Mouse (Mus musculus) ovary, postnatal 10 days (tissue): Measurements from ENCODE around the gene Gm44790.

Experiments
- DNase-seq: peaks from one replicate; pipeline ENCODE4 v3.0.0; 2022; ENCODE audit warnings: low spot score

Gm44790 gene

GRCm38 (mm10) chr6:86404100-86404861 is 22.2 kb upstream of the Gm44790 start, which contains the start of gene Tia1:
TSS of gene Tia1 (plus strand) at chr6:86404219.
- DNase-seq: peak; percentile 88

- DNase-seq: no peak
These were observed 21.5 kb upstream of the Gm44790 start for GRCm38 (mm10) chr6:86404996-86405395.

- DNase-seq: no peak
These were observed 20.2 kb upstream of the Gm44790 start for GRCm38 (mm10) chr6:86406306-86406705.

- no peak for DNase-seq
These were observed 7.7 kb upstream of the Gm44790 start for GRCm38 (mm10) chr6:86418711-86419110.

GRCm38 (mm10) chr6:86419239-86419638 is 7.2 kb upstream of the Gm44790 start:
- DNase-seq: no peak

- DNase-seq: no peak
These were observed 6.0 kb upstream of the Gm44790 start for GRCm38 (mm10) chr6:86420491-86420890.

- no peak for DNase-seq
These were observed 5.1 kb downstream of the Gm44790 start for GRCm38 (mm10) chr6:86431531-86431930.

GRCm38 (mm10) chr6:86433696-86434095 is 7.2 kb downstream of the Gm44790 start:
- DNase-seq: no peak

- peak; percentile 25 for DNase-seq
These were observed 11.3 kb downstream of the Gm44790 start for GRCm38 (mm10) chr6:86437711-86438110.

- DNase-seq: peak; percentile 86
These were observed 12.0 kb downstream of the Gm44790 start, which contains the start of gene C87436 for GRCm38 (mm10) chr6:86438272-86439118. TSS of gene C87436 (plus strand) at chr6:86438374.

GRCm38 (mm10) chr6:86439119-86439496 is 12.7 kb downstream of the Gm44790 start:
- DNase-seq: no peak

GRCm38 (mm10) chr6:86439531-86439930 is 13.1 kb downstream of the Gm44790 start:
- no peak for DNase-seq

GRCm38 (mm10) chr6:86441571-86441970 is 15.1 kb downstream of the Gm44790 start:
- DNase-seq: no peak

- no peak for DNase-seq
These were observed 19.1 kb downstream of the Gm44790 start for GRCm38 (mm10) chr6:86445551-86445950.

- DNase-seq: no peak
These were observed 20.6 kb downstream of the Gm44790 start for GRCm38 (mm10) chr6:86446927-86447568.

- no peak for DNase-seq
These were observed 30.3 kb downstream of the Gm44790 start for GRCm38 (mm10) chr6:86456727-86457126.

- DNase-seq: no peak
These were observed 36.6 kb downstream of the Gm44790 start for GRCm38 (mm10) chr6:86463079-86463478.

- DNase-seq: no peak
These were observed 44.9 kb downstream of the Gm44790 start for GRCm38 (mm10) chr6:86471317-86471716.

GRCm38 (mm10) chr6:86471760-86472099 is 45.3 kb downstream of the Gm44790 start:
- no peak for DNase-seq

GRCm38 (mm10) chr6:86472100-86472955 is 45.9 kb downstream of the Gm44790 start:
- peak; percentile 97 for DNase-seq

GRCm38 (mm10) chr6:86473077-86473476 is 46.6 kb downstream of the Gm44790 start:
- DNase-seq: no peak

GRCm38 (mm10) chr6:86474072-86474471 is 47.6 kb downstream of the Gm44790 start:
- no peak for DNase-seq
